Mouse (Mus musculus): Measurements from ENCODE around the gene Dixdc1. TPM values are rescaled to one million over a fixed set of nuclear protein-coding genes. Genes with fewer than 3 reads are reported as not detected.
A peak's percentile ranks its signal among the peaks of the same experiment; 100 is the strongest.

The Dixdc1 gene
- polyA plus RNA-seq (2014; fragmentation: Nextera tagmentation; extraction: Ambion mirVana) = 14.0 and 16.9 TPM in 2 replicates

GRCm38 (mm10) chr9:50738914-50739870, at the start of gene Dixdc1:
TSS of gene Dixdc1 (minus strand) at chr9:50739517.
- Histone ChIP-seq H3K9ac (ENCODE audit: low read depth, low read length) (no peak within 1 kb of the TSS), H3K4me1 (ENCODE audit: control insufficient read depth, insufficient read depth, low read length) (peaks cover 4% of the 10 kb centered on the region; the same call in 1 of the 2 replicates), H3K36me3 (ENCODE audit: control insufficient read depth, insufficient read depth, low read length) (no peaks in the 10 kb centered on the region), H3K27me3 (replicated peaks; ENCODE audit: control insufficient read depth, insufficient read depth, low read length) (no peaks in the 10 kb centered on the region), H3K9me3 (ENCODE audit: control insufficient read depth, low read length) (no peaks in the 10 kb centered on the region), H3K27ac (replicated peaks; ENCODE audit: low read depth, low read length) (no peak within 1 kb of the TSS), H3K4me2 (ENCODE audit: low read depth, low read length) (peak within 1 kb of the TSS; percentile 57), H3K4me3 (ENCODE audit: low read depth, low read length) (peak within 1 kb of the TSS; percentile 34)
- ATAC-seq (ENCODE audit: low read depth) = peak; percentile 96
- DNase-seq (ENCODE audit: low spot score) = peak; percentile 93
- WGBS = 14% methylated on average over 36 of the region's 36 CpGs

- Histone ChIP-seq H3K4me1 (ENCODE audit: control insufficient read depth, insufficient read depth, low read length) (no peaks in the 10 kb centered on the region), H3K9ac (ENCODE audit: low read depth, low read length) (no peak overlapping the region), H3K4me2 (ENCODE audit: low read depth, low read length) (no peak overlapping the region), H3K27ac (replicated peaks; ENCODE audit: low read depth, low read length) (no peak overlapping the region), H3K9me3 (ENCODE audit: control insufficient read depth, low read length) (no peaks in the 10 kb centered on the region), H3K36me3 (ENCODE audit: control insufficient read depth, insufficient read depth, low read length) (peaks cover 87% of the 10 kb centered on the region), H3K27me3 (replicated peaks; ENCODE audit: control insufficient read depth, insufficient read depth, low read length) (no peaks in the 10 kb centered on the region), H3K4me3 (ENCODE audit: low read depth, low read length) (no peak overlapping the region)
- no peak for ATAC-seq (ENCODE audit: low read depth)
- DNase-seq (ENCODE audit: low spot score) = no peak
- 71% methylated on average over 2 of the region's 2 CpGs for WGBS
Observed at GRCm38 (mm10) chr9:50782155-50782554, 42.8 kb upstream of the Dixdc1 start.

GRCm38 (mm10) chr9:50776162-50776760, 36.9 kb upstream of the Dixdc1 start:
- Histone ChIP-seq H3K9me3 (ENCODE audit: control insufficient read depth, low read length) (no peaks in the 10 kb centered on the region), H3K27me3 (replicated peaks; ENCODE audit: control insufficient read depth, insufficient read depth, low read length) (no peaks in the 10 kb centered on the region), H3K36me3 (ENCODE audit: control insufficient read depth, insufficient read depth, low read length) (peaks cover 48% of the 10 kb centered on the region), H3K9ac (ENCODE audit: low read depth, low read length) (peak overlapping the region; percentile 93), H3K4me3 (ENCODE audit: low read depth, low read length) (peak overlapping the region; percentile 95), H3K27ac (replicated peaks; ENCODE audit: low read depth, low read length) (0 out of 2 replicates have a peak overlapping the region, but pooled peaks have one; percentile 90), H3K4me2 (ENCODE audit: low read depth, low read length) (peak overlapping the region; percentile 83), H3K4me1 (ENCODE audit: control insufficient read depth, insufficient read depth, low read length) (peaks cover 15% of the 10 kb centered on the region; the same call in 1 of the 2 replicates)
- WGBS = 63% methylated on average over 11 of the region's 11 CpGs
- no peak for DNase-seq (ENCODE audit: low spot score)
- ATAC-seq (ENCODE audit: low read depth) = no peak

DNA sequence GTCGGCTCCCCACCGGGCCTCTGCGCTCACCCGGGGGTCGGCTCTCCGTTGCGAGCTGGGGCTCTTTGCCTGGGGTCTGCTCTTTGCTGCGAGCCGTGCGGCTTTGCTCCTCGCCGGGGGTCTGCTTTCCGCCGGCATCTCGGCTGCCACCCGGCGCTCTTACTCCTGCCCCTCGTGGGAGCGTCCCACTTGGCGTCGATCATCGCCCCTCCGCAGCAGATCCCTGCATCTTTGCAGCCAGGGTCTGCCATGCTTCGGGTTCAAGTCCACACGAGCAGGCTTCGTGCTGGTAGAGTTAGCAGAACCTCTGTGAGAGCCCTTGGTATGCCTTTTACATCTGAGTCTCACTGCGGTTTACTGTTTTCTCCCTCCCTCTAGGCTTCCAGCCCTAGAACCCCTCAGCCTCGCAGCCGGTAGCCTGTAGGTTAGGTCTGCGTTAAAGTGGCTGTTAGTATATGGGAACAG, 36.4 kb upstream of the Dixdc1 start:
- Histone ChIP-seq H3K9ac (ENCODE audit: low read depth, low read length) (peak overlapping the region; percentile 93), H3K27me3 (replicated peaks; ENCODE audit: control insufficient read depth, insufficient read depth, low read length) (no peaks in the 10 kb centered on the region), H3K36me3 (ENCODE audit: control insufficient read depth, insufficient read depth, low read length) (peaks cover 45% of the 10 kb centered on the region), H3K4me3 (ENCODE audit: low read depth, low read length) (peak overlapping the region; percentile 95), H3K9me3 (ENCODE audit: control insufficient read depth, low read length) (no peaks in the 10 kb centered on the region), H3K4me2 (ENCODE audit: low read depth, low read length) (peak overlapping the region; percentile 83), H3K4me1 (ENCODE audit: control insufficient read depth, insufficient read depth, low read length) (peaks cover 15% of the 10 kb centered on the region; the same call in 1 of the 2 replicates), H3K27ac (replicated peaks; ENCODE audit: low read depth, low read length) (peak overlapping the region; percentile 90)
- DNase-seq (ENCODE audit: low spot score) (peak; percentile 19), ATAC-seq (ENCODE audit: low read depth) (peak; percentile 48)
- under 1% methylated on average over 17 of the region's 30 CpGs for WGBS

- H3K4me2 ChIP-seq (ENCODE audit: low read depth, low read length) = peak within 1 kb of the TSS; percentile 83
- no peaks in the 10 kb centered on the region for H3K9me3 ChIP-seq (ENCODE audit: control insufficient read depth, low read length)
- under 1% methylated on average over 29 of the region's 51 CpGs for WGBS
- H3K27ac ChIP-seq (replicated peaks; ENCODE audit: low read depth, low read length) = peak within 1 kb of the TSS; percentile 90
- peaks cover 42% of the 10 kb centered on the region for H3K36me3 ChIP-seq (ENCODE audit: control insufficient read depth, insufficient read depth, low read length)
- H3K4me1 ChIP-seq (ENCODE audit: control insufficient read depth, insufficient read depth, low read length) = peaks cover 15% of the 10 kb centered on the region; the same call in 1 of the 2 replicates
- ATAC-seq (ENCODE audit: low read depth) (peak; percentile 89), DNase-seq (ENCODE audit: low spot score) (peak; percentile 89)
- H3K27me3 ChIP-seq (replicated peaks; ENCODE audit: control insufficient read depth, insufficient read depth, low read length) = no peaks in the 10 kb centered on the region
- H3K4me3 ChIP-seq (ENCODE audit: low read depth, low read length) = peak within 1 kb of the TSS; percentile 95
- H3K9ac ChIP-seq (ENCODE audit: low read depth, low read length) = peak within 1 kb of the TSS; percentile 93
Observed at GRCm38 (mm10) chr9:50774991-50775612, 35.8 kb upstream of the Dixdc1 start, which contains the start of the genes Alg9 and 1110032A03Rik. TSS of gene Alg9 (plus strand) at chr9:50775019. TSS of gene 1110032A03Rik (minus strand) at chr9:50775520.

- Histone ChIP-seq H3K27ac (replicated peaks; ENCODE audit: low read depth, low read length) (0 out of 2 replicates have a peak overlapping the region, but pooled peaks have one; percentile 90), H3K27me3 (replicated peaks; ENCODE audit: control insufficient read depth, insufficient read depth, low read length) (no peaks in the 10 kb centered on the region), H3K4me1 (ENCODE audit: control insufficient read depth, insufficient read depth, low read length) (peaks cover 19% of the 10 kb centered on the region), H3K9me3 (ENCODE audit: control insufficient read depth, low read length) (no peaks in the 10 kb centered on the region), H3K4me2 (ENCODE audit: low read depth, low read length) (peak overlapping the region; percentile 83), H3K9ac (ENCODE audit: low read depth, low read length) (peak overlapping the region; percentile 93; the same call in 1 of the 2 replicates), H3K36me3 (ENCODE audit: control insufficient read depth, insufficient read depth, low read length) (peaks cover 32% of the 10 kb centered on the region), H3K4me3 (ENCODE audit: low read depth, low read length) (peak overlapping the region; percentile 95)
- WGBS = 74% methylated on average over 4 of the region's 4 CpGs
- no peak for ATAC-seq (ENCODE audit: low read depth)
- DNase-seq (ENCODE audit: low spot score) = no peak
Observed at GRCm38 (mm10) chr9:50774026-50774462, 34.7 kb upstream of the Dixdc1 start.

- no peak for ATAC-seq (ENCODE audit: low read depth)
- Histone ChIP-seq H3K36me3 (ENCODE audit: control insufficient read depth, insufficient read depth, low read length) (peaks cover 17% of the 10 kb centered on the region; the same call in 1 of the 2 replicates), H3K4me1 (ENCODE audit: control insufficient read depth, insufficient read depth, low read length) (peaks cover 13% of the 10 kb centered on the region; the same call in 1 of the 2 replicates), H3K27ac (replicated peaks; ENCODE audit: low read depth, low read length) (no peak overlapping the region), H3K27me3 (replicated peaks; ENCODE audit: control insufficient read depth, insufficient read depth, low read length) (no peaks in the 10 kb centered on the region), H3K9me3 (ENCODE audit: control insufficient read depth, low read length) (no peaks in the 10 kb centered on the region), H3K4me2 (ENCODE audit: low read depth, low read length) (no peak overlapping the region), H3K4me3 (ENCODE audit: low read depth, low read length) (no peak overlapping the region), H3K9ac (ENCODE audit: low read depth, low read length) (no peak overlapping the region)
- DNase-seq (ENCODE audit: low spot score) = no peak
- WGBS = 83% methylated on average over 2 of the region's 2 CpGs
Observed at GRCm38 (mm10) chr9:50770011-50770410, 30.7 kb upstream of the Dixdc1 start.

Data from embryonic facial prominence, embryonic 14.5 days (tissue).